Mouse (Mus musculus) hindbrain, postnatal 0 days (tissue): ENCODE results near the gene Msgn1. TPM values are rescaled to one million over a fixed set of nuclear protein-coding genes. Genes with fewer than 3 reads are reported as not detected.
A peak's percentile ranks its signal among the peaks of the same experiment; 100 is the strongest.

Experiments used
- ATAC-seq: fragments of 200-750 bp; cut with Nextera tagmentation; 2 replicates; pipeline ENCODE4 v1.8.0; 2017; ENCODE audit warnings: mild to moderate bottlenecking, moderate TSS enrichment, moderate library complexity
- DNase-seq: peaks from one replicate; pipeline ENCODE4 v3.0.0-alpha.2; 2015; ENCODE audit warnings: low spot score
- H3K27ac ChIP-seq: fragments of 300-500 bp; sonication (generic); 2 replicates; pipeline ENCODE4 v1.5.1; 2014; ENCODE audit warnings: mild to moderate bottlenecking
- H3K27me3 ChIP-seq: fragments of 300-500 bp; sonication (generic); 2 replicates; pipeline ENCODE4 v1.6.1; 2014; ENCODE audit warnings: low read length, mixed read lengths; ENCODE audit not compliant: insufficient read depth
- H3K36me3 ChIP-seq: fragments of 300-500 bp; sonication (generic); 2 replicates; pipeline ENCODE4 v1.6.1; 2014; ENCODE audit warnings: low read length, mixed read lengths; ENCODE audit not compliant: insufficient read depth
- H3K4me1 ChIP-seq: fragments of 300-500 bp; sonication (generic); 2 replicates; pipeline ENCODE4 v1.6.1; 2014; ENCODE audit warnings: antibody characterized with exemption, low read length, mixed read lengths; ENCODE audit not compliant: insufficient read depth
- H3K4me2 ChIP-seq: fragments of 300-500 bp; sonication (generic); 2 replicates; pipeline ENCODE4 v1.6.1; 2014; ENCODE audit warnings: low read depth, mild to moderate bottlenecking, low read length, moderate library complexity, mixed read lengths
- H3K4me3 ChIP-seq: fragments of 300-500 bp; sonication (generic); 2 replicates; pipeline ENCODE4 v1.5.1; 2014; ENCODE audit warnings: low read length
- H3K9ac ChIP-seq: fragments of 300-500 bp; sonication (generic); replicated peaks from 2 replicates; pipeline ENCODE4 v1.6.1; 2014; ENCODE audit warnings: mild to moderate bottlenecking, low read length, moderate library complexity, mixed read lengths
- H3K9me3 ChIP-seq: fragments of 300-500 bp; sonication (generic); 2 replicates; pipeline ENCODE4 v1.6.1; 2016; ENCODE audit warnings: low read length, mixed read lengths
- CTCF ChIP-seq: IDR thresholded peaks from 2 replicates; pipeline ENCODE4 v1.5.1; 2016; ENCODE audit warnings: antibody characterized with exemption, control low read depth, low read depth
- WGBS: fragments of 180-500 bp; shearing (Covaris S2); extraction: QIAGEN DNeasy Blood & Tissue Kit; methylation state at CpG from one replicate; pipeline ENCODE4 v1.1.7; 2014; 5-methylcytosine and 5-hydroxymethylcytosine counted together
- polyA plus RNA-seq: library from polyadenylated mRNA; unstranded; fragments of >200 nt; fragmentation: Nextera tagmentation; extraction: Ambion mirVana; gene quantifications from 2 replicates; pipeline ENCODE4 v1.2.1, GENCODE M21; 2015
- total RNA-seq: library from RNA; depleted of rRNA; stranded (reverse); fragments of >200 nt; gene quantifications from 2 replicates; pipeline ENCODE4 v1.2.3, GENCODE M21; 2014

Msgn1 gene
- total and polyA plus RNA-seq, 2 experiments from 2014 or later = not detected

DNA sequence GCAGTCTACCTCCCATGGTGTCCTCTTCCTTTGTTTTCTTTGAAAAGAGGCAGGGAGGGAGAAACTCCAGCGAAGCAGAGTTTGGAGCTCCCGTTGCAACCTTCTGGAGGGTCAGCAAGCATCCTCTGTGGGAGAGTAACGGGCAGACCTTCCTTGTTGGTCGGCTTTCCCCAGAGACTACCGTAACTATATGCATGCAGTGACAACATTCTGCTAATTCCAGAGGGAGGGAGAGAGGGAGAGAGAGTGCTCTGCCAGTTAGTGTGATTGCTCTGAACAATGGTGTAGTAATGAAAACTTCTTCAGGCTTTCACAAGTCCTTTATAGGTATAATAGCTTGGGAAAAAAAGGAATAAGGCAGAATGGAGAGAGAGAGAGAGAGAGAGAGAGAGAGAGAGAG lies 15.9 kb upstream of the Msgn1 start:
- Histone ChIP-seq H3K9ac (no peak overlapping the region), H3K27ac (no peak overlapping the region), H3K4me1 (no peaks in the 10 kb centered on the region), H3K9me3 (no peaks in the 10 kb centered on the region), H3K4me3 (no peak overlapping the region), H3K27me3 (no peaks in the 10 kb centered on the region), H3K36me3 (no peaks in the 10 kb centered on the region), H3K4me2 (no peak overlapping the region)
- 3% methylated on average over 5 of the region's 5 CpGs for WGBS
- ATAC-seq = no peak
- DNase-seq = no peak
- no peak for TF ChIP-seq CTCF

DNA sequence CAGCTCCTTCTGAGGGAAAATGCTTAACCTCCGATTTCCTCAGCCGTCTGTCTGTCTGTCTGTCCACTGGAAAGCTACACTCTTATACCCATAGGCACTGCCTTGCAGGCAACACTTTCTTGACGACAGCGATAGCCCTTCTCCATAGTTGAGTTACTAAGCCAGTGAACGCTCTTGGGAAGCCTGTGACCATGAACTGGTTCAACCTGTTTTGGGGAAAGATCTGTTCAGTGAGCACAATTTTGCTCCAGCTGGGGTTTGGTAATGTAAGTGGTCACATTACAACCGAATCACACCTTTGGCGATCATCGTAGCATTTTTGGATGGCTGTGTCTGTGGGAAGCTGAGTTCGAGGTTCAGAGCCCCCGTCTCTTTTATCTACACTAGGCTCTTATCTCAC lies 14.3 kb upstream of the Msgn1 start:
- no peak for TF ChIP-seq CTCF
- WGBS = 94% methylated on average over 10 of the region's 10 CpGs
- Histone ChIP-seq H3K4me1 (no peaks in the 10 kb centered on the region), H3K4me3 (no peak overlapping the region), H3K27ac (no peak overlapping the region), H3K4me2 (no peak overlapping the region), H3K9me3 (no peaks in the 10 kb centered on the region), H3K9ac (no peak overlapping the region), H3K27me3 (no peaks in the 10 kb centered on the region), H3K36me3 (no peaks in the 10 kb centered on the region)
- no peak for ATAC-seq
- DNase-seq = no peak

DNA sequence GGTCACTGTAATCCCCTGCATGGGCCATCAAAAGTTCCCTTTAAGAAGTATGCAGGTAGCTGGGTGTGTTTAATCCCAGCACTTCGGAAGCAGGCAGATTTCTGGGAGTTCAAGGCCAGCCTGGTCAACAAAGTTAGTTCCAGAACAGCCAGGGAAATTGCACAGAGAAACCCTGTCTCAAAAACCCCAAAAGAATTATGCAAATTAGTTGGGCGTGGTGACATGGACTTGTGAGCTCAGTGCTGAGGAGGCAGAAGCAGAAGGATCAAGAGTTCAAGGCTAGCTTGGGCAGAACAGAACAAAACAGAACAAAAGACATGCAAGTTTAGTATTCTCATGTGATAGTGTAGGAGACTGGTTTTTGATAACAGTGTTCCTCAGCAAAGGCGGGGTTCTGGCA lies 13.8 kb upstream of the Msgn1 start:
- no peak for ATAC-seq
- TF ChIP-seq CTCF = no peak

DNA sequence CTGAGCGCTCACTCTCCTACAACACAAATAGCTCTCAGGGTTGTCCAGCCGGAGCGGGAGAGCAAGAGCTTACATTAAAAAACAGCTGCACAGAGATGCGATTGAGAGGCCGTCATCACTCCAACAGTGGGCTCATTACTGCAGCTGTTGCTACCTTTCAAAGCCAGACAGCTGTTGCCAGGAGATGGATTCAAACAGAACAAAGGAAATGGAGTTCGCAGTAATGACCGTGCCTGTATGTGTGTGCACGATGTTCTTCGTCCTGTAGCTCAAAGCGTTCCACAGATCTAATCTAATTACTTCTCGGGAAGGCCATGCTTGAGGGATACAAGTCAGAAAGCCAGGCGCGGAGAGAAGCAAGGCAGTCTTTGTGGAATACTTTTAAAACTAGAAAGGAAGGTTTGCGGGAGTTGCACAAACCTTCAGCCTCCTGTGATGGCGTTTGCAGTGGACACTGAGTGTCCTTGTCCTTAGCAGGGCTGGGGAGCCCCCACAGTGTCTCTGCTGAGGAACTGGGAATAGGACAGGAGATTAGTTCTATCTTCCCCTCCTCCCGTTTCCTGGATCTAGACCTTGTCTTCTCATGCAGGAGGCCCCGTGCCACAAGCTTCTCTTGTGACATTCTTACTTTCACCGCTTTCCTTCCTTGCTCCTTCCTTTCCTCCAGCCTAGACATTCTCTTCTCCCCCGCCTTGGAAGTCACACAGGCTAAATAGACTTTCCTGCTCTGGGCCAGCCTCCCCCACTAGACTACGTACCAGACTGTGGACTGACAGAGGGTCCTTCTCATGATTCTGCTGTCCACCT lies 13.0 kb upstream of the Msgn1 start:
- DNase-seq = peak; percentile 37
- Histone ChIP-seq H3K27ac (peak overlapping the region; percentile 32; the same call in 1 of the 2 replicates), H3K4me1 (no peaks in the 10 kb centered on the region), H3K9ac (no peak overlapping the region), H3K4me2 (no peak overlapping the region), H3K27me3 (no peaks in the 10 kb centered on the region), H3K9me3 (no peaks in the 10 kb centered on the region), H3K4me3 (no peak overlapping the region), H3K36me3 (no peaks in the 10 kb centered on the region)
- peak; percentile 79 for ATAC-seq
- no peak for TF ChIP-seq CTCF
- 42% methylated on average over 20 of the region's 20 CpGs for WGBS

More for the DNA sequence above, 13.8 kb upstream of the Msgn1 start:
- Histone ChIP-seq H3K4me2 (no peak overlapping the region), H3K27me3 (no peaks in the 10 kb centered on the region), H3K4me1 (no peaks in the 10 kb centered on the region), H3K27ac (no peak overlapping the region), H3K9me3 (no peaks in the 10 kb centered on the region), H3K9ac (no peak overlapping the region), H3K4me3 (no peak overlapping the region), H3K36me3 (no peaks in the 10 kb centered on the region)
- DNase-seq = no peak
- WGBS = 70% methylated on average over 3 of the region's 3 CpGs

GRCm38 (mm10) chr12:11217726-11218250 lies 9.0 kb upstream of the Msgn1 start:
- H3K4me1 ChIP-seq = no peaks in the 10 kb centered on the region
- H3K9ac ChIP-seq = no peak overlapping the region
- no peaks in the 10 kb centered on the region for H3K9me3 ChIP-seq
- H3K4me3 ChIP-seq = no peak overlapping the region
- TF ChIP-seq CTCF = no peak
- no peaks in the 10 kb centered on the region for H3K36me3 ChIP-seq
- H3K27me3 ChIP-seq = no peaks in the 10 kb centered on the region
- no peak overlapping the region for H3K4me2 ChIP-seq
- ATAC-seq (no peak), DNase-seq (no peak)
- 81% methylated on average over 7 of the region's 7 CpGs for WGBS
- no peak overlapping the region for H3K27ac ChIP-seq

DNA sequence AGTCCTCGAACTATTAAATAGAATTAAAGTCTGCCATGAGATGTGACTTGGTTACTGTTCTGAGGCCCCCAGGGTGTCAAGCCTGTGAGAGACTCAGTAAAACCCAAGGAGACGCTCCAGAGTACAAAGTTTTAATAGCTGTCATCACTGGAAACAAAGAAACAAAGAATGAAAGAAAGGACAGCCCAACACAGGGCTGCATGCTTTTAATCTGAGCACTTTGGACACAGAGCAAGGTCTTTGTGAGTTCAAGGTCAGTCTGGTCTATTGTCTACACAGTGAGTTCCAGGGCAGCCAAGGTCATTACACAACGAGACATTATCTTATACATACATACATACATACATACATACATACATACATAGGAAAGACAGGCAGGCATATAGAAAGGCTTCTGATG lies 7.7 kb upstream of the Msgn1 start:
- no peak overlapping the region for H3K4me3 ChIP-seq
- H3K4me2 ChIP-seq = no peak overlapping the region
- no peaks in the 10 kb centered on the region for H3K9me3 ChIP-seq
- 55% methylated on average over 3 of the region's 3 CpGs for WGBS
- no peak for DNase-seq
- H3K4me1 ChIP-seq = no peaks in the 10 kb centered on the region
- no peaks in the 10 kb centered on the region for H3K36me3 ChIP-seq
- H3K27ac ChIP-seq = no peak overlapping the region
- no peak overlapping the region for H3K9ac ChIP-seq
- no peak for TF ChIP-seq CTCF
- no peaks in the 10 kb centered on the region for H3K27me3 ChIP-seq
- no peak for ATAC-seq

- 82% methylated on average over 2 of the region's 2 CpGs for WGBS
- Histone ChIP-seq H3K4me3 (no peak overlapping the region), H3K27ac (no peak overlapping the region), H3K4me1 (no peaks in the 10 kb centered on the region), H3K4me2 (no peak overlapping the region), H3K27me3 (no peaks in the 10 kb centered on the region), H3K36me3 (no peaks in the 10 kb centered on the region), H3K9ac (no peak overlapping the region), H3K9me3 (no peaks in the 10 kb centered on the region)
- ATAC-seq (no peak), DNase-seq (no peak)
- TF ChIP-seq CTCF = no peak
Measured at GRCm38 (mm10) chr12:11215555-11215954, 6.8 kb upstream of the Msgn1 start.
